Mouse (Mus musculus) G1E (cell line): ENCODE measurements around the gene Ak7. TPM values are rescaled to one million over a fixed set of nuclear protein-coding genes. Genes with fewer than 3 reads are reported as not detected.

Source experiments
- ATAC-seq: 2 replicates; pipeline ENCODE4 v1.8.0; 2016; ENCODE audit warnings: mild to moderate bottlenecking; ENCODE audit not compliant: insufficient number of reproducible peaks, poor library complexity, low FRiP score, severe bottlenecking; ENCODE audit errors: extremely low read depth
- DNase-seq: peaks from one replicate; pipeline ENCODE4 v3.0.0; 2012; ENCODE audit warnings: low spot score
- H3K27me3 ChIP-seq: 2 replicates; pipeline ENCODE4 v1.6.1; 2012; ENCODE audit warnings: mild to moderate bottlenecking, low read length, inconsistent platforms; ENCODE audit not compliant: insufficient read depth
- H3K36me3 ChIP-seq: replicated peaks from 2 replicates; pipeline ENCODE3; 2012; ENCODE audit warnings: mild to moderate bottlenecking, inconsistent platforms
- H3K4me1 ChIP-seq: 2 replicates; pipeline ENCODE4 v1.6.1; 2012; ENCODE audit warnings: low read depth, low read length, inconsistent platforms, mixed read lengths; ENCODE audit not compliant: insufficient read depth
- H3K4me3 ChIP-seq: 2 replicates; pipeline ENCODE4 v1.5.1; 2012; ENCODE audit warnings: low read depth, mild to moderate bottlenecking, inconsistent platforms, low read length, moderate library complexity, mixed read lengths
- H3K9me3 ChIP-seq: replicated peaks from 2 replicates; pipeline ENCODE4 v1.6.1; 2012; ENCODE audit warnings: inconsistent platforms
- CTCF ChIP-seq: IDR thresholded peaks from 2 replicates; pipeline ENCODE4 v1.5.1; 2012; ENCODE audit warnings: low read depth, low read length, inconsistent platforms, mixed read lengths
- GATA1 ChIP-seq: IDR thresholded peaks from 2 replicates; pipeline ENCODE4 v1.6.1; 2012; ENCODE audit warnings: borderline replicate concordance, low read length, inconsistent platforms, mixed read lengths
- GATA2 ChIP-seq: IDR thresholded peaks from 2 replicates; pipeline ENCODE4 v1.6.1; 2012; ENCODE audit warnings: low read depth, low read length, inconsistent platforms, borderline replicate concordance
- POLR2AphosphoS5 ChIP-seq: IDR thresholded peaks from 2 replicates; pipeline ENCODE4 v1.6.1; 2012; ENCODE audit warnings: low read depth, low read length, inconsistent platforms; ENCODE audit not compliant: insufficient replicate concordance
- TAL1 ChIP-seq: conservative IDR thresholded peaks from 2 replicates; pipeline ENCODE4 v1.6.1; 2012; ENCODE audit warnings: low read depth, low read length, inconsistent platforms, mixed read lengths
- polyA plus RNA-seq: library from polyadenylated mRNA; stranded (reverse); fragments of >175 nt; gene quantifications from 2 replicates; pipeline ENCODE4 v1.2.3, GENCODE M21; 2012
- total RNA-seq, 2 experiments: library from RNA; stranded (forward) in 1 of 2; stranded (reverse) in 1 of 2; fragments of 200-1000 nt in 1 of 2; fragments of >200 nt in 1 of 2; fragmentation: Nextera tagmentation in 1 of 2; gene quantifications; 2 replicates each; pipeline ENCODE4 v1.2.3; 2014 to 2017

Gene Ak7
- total and polyA plus RNA-seq, 3 experiments = 0.18 to 1.4 (median 0.44) TPM

DNA sequence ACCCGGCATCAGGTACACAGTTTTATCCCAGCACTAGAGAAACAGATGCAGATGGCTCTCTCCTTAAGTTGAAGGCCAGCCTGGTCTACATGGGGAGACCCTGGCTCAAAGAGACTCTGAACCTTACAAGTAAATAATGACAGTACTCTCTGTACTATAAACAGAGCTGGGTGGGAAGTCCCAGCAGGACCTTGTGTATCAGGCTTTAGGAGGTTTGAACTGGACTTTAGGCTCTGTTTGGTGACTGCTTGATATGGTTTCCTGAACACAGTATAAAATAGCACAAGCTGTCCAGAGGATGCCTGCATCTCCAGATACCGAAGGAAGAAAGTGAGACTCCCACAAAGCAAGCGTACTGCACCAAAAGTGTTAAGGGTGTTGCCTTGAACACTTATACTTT, 19.0 kb upstream of the Ak7 start:
- Histone ChIP-seq H3K4me1 (peaks cover 53% of the 10 kb centered on the region), H3K4me3 (no peak overlapping the region)

GRCm38 (mm10) chr12:105687416-105687815, 18.4 kb upstream of the Ak7 start:
- Histone ChIP-seq H3K36me3 (peaks cover 58% of the 10 kb centered on the region), H3K9me3 (no peaks in the 10 kb centered on the region), H3K27me3 (no peaks in the 10 kb centered on the region), H3K4me3 (no peak overlapping the region), H3K4me1 (peaks cover 48% of the 10 kb centered on the region)
- DNase-seq (no peak), ATAC-seq (no peak)
- TF ChIP-seq TAL1 = no peak
- TF ChIP-seq CTCF = no peak
- no peak for TF ChIP-seq POLR2AphosphoS5

More for the DNA sequence above, 19.0 kb upstream of the Ak7 start:
- TF ChIP-seq POLR2AphosphoS5 = no peak
- TF ChIP-seq GATA1 = no peak
- no peak for TF ChIP-seq CTCF
- no peak for TF ChIP-seq TAL1
- TF ChIP-seq GATA2 = no peak
- DNase-seq = no peak
- H3K27me3 ChIP-seq = no peaks in the 10 kb centered on the region
- no peak for ATAC-seq
- H3K9me3 ChIP-seq = no peaks in the 10 kb centered on the region
- peaks cover 57% of the 10 kb centered on the region for H3K36me3 ChIP-seq

- H3K27me3 ChIP-seq = no peaks in the 10 kb centered on the region
- no peaks in the 10 kb centered on the region for H3K9me3 ChIP-seq
- DNase-seq (no peak), ATAC-seq (no peak)
- TF ChIP-seq POLR2AphosphoS5 = no peak
- no peak overlapping the region for H3K4me3 ChIP-seq
- peaks cover 57% of the 10 kb centered on the region for H3K36me3 ChIP-seq
- peaks cover 37% of the 10 kb centered on the region for H3K4me1 ChIP-seq
These were observed 17.2 kb upstream of the Ak7 start for GRCm38 (mm10) chr12:105688546-105688945.

DNA sequence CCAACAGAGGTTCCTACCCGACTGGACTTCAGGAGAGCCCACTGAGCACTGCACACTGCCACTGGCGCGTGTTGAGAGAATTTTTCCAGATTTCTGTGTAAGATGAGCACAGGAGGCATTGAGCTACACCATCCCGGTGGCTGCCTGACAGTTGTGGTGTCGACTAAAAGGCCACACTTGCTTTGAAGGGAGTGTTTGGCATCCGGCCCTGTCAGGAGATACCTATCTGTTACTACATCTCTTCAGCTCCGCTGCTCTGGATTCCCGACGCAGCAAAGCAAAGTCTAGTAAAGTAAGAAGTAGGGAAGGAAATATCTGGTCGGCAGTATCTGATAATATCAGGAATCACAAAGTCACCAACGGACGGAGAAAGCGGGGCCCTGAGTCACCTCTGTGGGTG, 16.3 kb upstream of the Ak7 start:
- H3K36me3 ChIP-seq = peaks cover 65% of the 10 kb centered on the region
- ATAC-seq (0 out of 2 replicates have a peak, but pooled peaks have one; percentile 6), DNase-seq (no peak)
- peaks cover 38% of the 10 kb centered on the region for H3K4me1 ChIP-seq
- H3K9me3 ChIP-seq = peaks cover 5% of the 10 kb centered on the region; the same call in 1 of the 2 replicates
- TF ChIP-seq POLR2AphosphoS5 = no peak
- TF ChIP-seq CTCF = no peak
- TF ChIP-seq GATA2 = no peak
- H3K4me3 ChIP-seq = no peak overlapping the region
- no peaks in the 10 kb centered on the region for H3K27me3 ChIP-seq

GRCm38 (mm10) chr12:105694021-105694420, 11.8 kb upstream of the Ak7 start:
- Histone ChIP-seq H3K36me3 (peaks cover 67% of the 10 kb centered on the region), H3K4me3 (no peak overlapping the region), H3K27me3 (no peaks in the 10 kb centered on the region), H3K9me3 (peaks cover 5% of the 10 kb centered on the region; the same call in 1 of the 2 replicates), H3K4me1 (peaks cover 20% of the 10 kb centered on the region)
- DNase-seq = no peak
- TF ChIP-seq TAL1 (no peak), GATA2 (no peak), GATA1 (no peak), CTCF (no peak), POLR2AphosphoS5 (no peak)
- no peak for ATAC-seq

DNA sequence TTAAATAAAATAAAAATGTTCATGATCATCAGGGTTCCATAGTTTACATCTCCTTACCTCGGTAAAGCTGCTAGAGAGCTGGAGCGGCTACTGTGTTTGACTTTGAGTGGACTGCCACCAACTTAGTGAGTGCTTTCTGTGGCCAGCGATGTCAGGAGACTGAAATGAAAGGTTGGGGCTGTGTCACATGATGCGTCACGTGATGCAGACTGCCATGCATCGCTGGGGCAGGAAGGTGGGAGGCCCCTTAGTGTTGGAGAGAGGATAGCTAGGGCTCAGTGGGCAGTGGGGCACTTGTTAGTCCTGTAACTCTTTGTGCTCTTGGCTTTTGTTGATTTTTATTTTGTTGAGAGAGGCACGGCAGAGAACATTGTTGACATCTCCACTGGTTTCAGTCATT, 9.9 kb upstream of the Ak7 start:
- H3K4me3 ChIP-seq = no peak overlapping the region
- ATAC-seq = no peak
- no peak for TF ChIP-seq POLR2AphosphoS5
- TF ChIP-seq GATA1 = no peak
- TF ChIP-seq CTCF = no peak
- no peak for TF ChIP-seq TAL1
- no peak for TF ChIP-seq GATA2
- no peaks in the 10 kb centered on the region for H3K27me3 ChIP-seq
- peaks cover 11% of the 10 kb centered on the region for H3K4me1 ChIP-seq
- peaks cover 67% of the 10 kb centered on the region for H3K36me3 ChIP-seq
- no peak for DNase-seq
- peaks cover 5% of the 10 kb centered on the region; the same call in 1 of the 2 replicates for H3K9me3 ChIP-seq

DNA sequence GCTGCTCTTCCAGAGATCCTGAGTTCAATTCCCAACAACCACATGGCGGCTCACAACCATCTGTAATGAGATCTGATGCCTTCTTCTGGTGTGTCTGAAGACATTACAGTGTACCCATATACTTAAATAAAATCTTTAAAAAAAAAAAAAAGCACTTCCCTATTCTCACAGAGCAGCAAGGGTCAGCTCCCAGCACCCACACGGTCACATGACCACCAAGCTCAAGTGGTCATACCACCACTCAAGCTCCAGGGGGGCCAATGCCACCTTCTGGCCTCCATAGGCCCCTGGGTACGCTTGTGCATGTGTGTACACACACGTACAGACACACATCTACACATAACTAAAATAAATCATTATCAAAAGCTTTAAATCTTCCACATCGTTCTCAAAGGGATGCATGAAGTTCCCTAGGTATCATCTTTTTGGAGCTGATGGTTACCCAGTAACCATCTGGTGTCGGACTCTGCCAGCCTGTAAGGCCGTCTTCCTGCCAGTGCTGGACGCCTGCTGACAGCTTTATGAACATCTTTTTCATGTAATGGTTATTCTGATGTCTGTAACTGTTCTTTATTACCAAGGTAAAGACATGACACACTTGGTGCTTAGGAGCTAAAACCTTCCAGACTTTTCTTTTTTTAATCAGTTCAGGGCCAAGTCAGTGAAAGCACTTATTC, 8.5 kb upstream of the Ak7 start:
- ATAC-seq (no peak), DNase-seq (no peak)
- no peak for TF ChIP-seq TAL1
- no peak for TF ChIP-seq CTCF
- no peak for TF ChIP-seq GATA1
- no peak for TF ChIP-seq POLR2AphosphoS5
- TF ChIP-seq GATA2 = no peak
- peaks cover 11% of the 10 kb centered on the region for H3K4me1 ChIP-seq
- H3K9me3 ChIP-seq = peaks cover 5% of the 10 kb centered on the region; the same call in 1 of the 2 replicates
- H3K4me3 ChIP-seq = no peak overlapping the region
- H3K27me3 ChIP-seq = no peaks in the 10 kb centered on the region
- H3K36me3 ChIP-seq = peaks cover 66% of the 10 kb centered on the region
